Mouse (Mus musculus): ENCODE results near the gene Elane. TPM values are rescaled to one million over a fixed set of nuclear protein-coding genes. Genes with fewer than 3 reads are reported as not detected.
"Not testable (repeated sequence)": the region's sequence is repeated elsewhere in the genome, so short reads cannot be mapped to it uniquely, and the experiment has no call there.

Gene Elane
- polyA plus RNA-seq, 1 experiment from 2014 or later, result 0.18 TPM

- under 1% methylated on average over 48 of the region's 57 CpGs for WGBS
- H3K27ac ChIP-seq (ENCODE audit: low read depth, low read length), result peak within 1 kb of the TSS; percentile 87
- H3K9ac ChIP-seq (ENCODE audit: low read length), result peak within 1 kb of the TSS; percentile 96
- peak within 1 kb of the TSS; percentile 80 for H3K4me3 ChIP-seq (ENCODE audit: low read depth, low read length)
- peak within 1 kb of the TSS; percentile 80 for H3K4me2 ChIP-seq
- ATAC-seq (ENCODE audit: low FRiP score) (peak; percentile 92), DNase-seq (ENCODE audit: low spot score, missing footprints) (peak; percentile 98)
- no peaks in the 10 kb centered on the region for H3K9me3 ChIP-seq (ENCODE audit: control insufficient read depth, low read length)
- H3K4me1 ChIP-seq (ENCODE audit: control insufficient read depth, insufficient read depth, low read length), result peaks cover 13% of the 10 kb centered on the region
- H3K27me3 ChIP-seq (ENCODE audit: control insufficient read depth, insufficient read depth, low read length), result no peaks in the 10 kb centered on the region
- H3K36me3 ChIP-seq (ENCODE audit: control insufficient read depth, insufficient read depth, low read length), result peaks cover 12% of the 10 kb centered on the region
Observed at GRCm38 (mm10) chr10:79874290-79874862, 11.7 kb upstream of the Elane start, which contains the start of the genes Prtn3 and Plppr3. TSS of gene Prtn3 (plus strand) at chr10:79874476. TSS of gene Plppr3 (minus strand) at chr10:79874634.

- no peak for ATAC-seq (ENCODE audit: low FRiP score)
- Histone ChIP-seq H3K9ac (ENCODE audit: low read length) (no peak overlapping the region), H3K4me1 (ENCODE audit: control insufficient read depth, insufficient read depth, low read length) (peaks cover 17% of the 10 kb centered on the region), H3K9me3 (ENCODE audit: control insufficient read depth, low read length) (no peaks in the 10 kb centered on the region), H3K4me2 (no peak overlapping the region), H3K27me3 (ENCODE audit: control insufficient read depth, insufficient read depth, low read length) (peaks cover 8% of the 10 kb centered on the region), H3K36me3 (ENCODE audit: control insufficient read depth, insufficient read depth, low read length) (0 out of 2 replicates have a peak, but pooled peaks cover 2% of the 10 kb centered on the region), H3K4me3 (ENCODE audit: low read depth, low read length) (no peak overlapping the region), H3K27ac (ENCODE audit: low read depth, low read length) (no peak overlapping the region)
- 37% methylated on average over 1 of the region's 1 CpGs for whole genome bisulfite sequencing
- no peak for DNase-seq (ENCODE audit: low spot score, missing footprints)
Observed at GRCm38 (mm10) chr10:79877174-79877573, 8.9 kb upstream of the Elane start.

GRCm38 (mm10) chr10:79877757-79878156, 8.3 kb upstream of the Elane start:
- Histone ChIP-seq H3K36me3 (ENCODE audit: control insufficient read depth, insufficient read depth, low read length) (0 out of 2 replicates have a peak, but pooled peaks cover 2% of the 10 kb centered on the region), H3K4me2 (no peak overlapping the region), H3K9ac (ENCODE audit: low read length) (no peak overlapping the region), H3K9me3 (ENCODE audit: control insufficient read depth, low read length) (no peaks in the 10 kb centered on the region), H3K27me3 (ENCODE audit: control insufficient read depth, insufficient read depth, low read length) (peaks cover 13% of the 10 kb centered on the region), H3K4me3 (ENCODE audit: low read depth, low read length) (no peak overlapping the region), H3K4me1 (ENCODE audit: control insufficient read depth, insufficient read depth, low read length) (peaks cover 13% of the 10 kb centered on the region), H3K27ac (ENCODE audit: low read depth, low read length) (no peak overlapping the region)
- ATAC-seq (ENCODE audit: low FRiP score), result no peak
- WGBS, result 40% methylated on average over 12 of the region's 12 CpGs
- no peak for DNase-seq (ENCODE audit: low spot score, missing footprints)

- H3K4me3 ChIP-seq (ENCODE audit: low read depth, low read length), result no peak overlapping the region
- ATAC-seq (ENCODE audit: low FRiP score) (no peak), DNase-seq (ENCODE audit: low spot score, missing footprints) (no peak)
- H3K36me3 ChIP-seq (ENCODE audit: control insufficient read depth, insufficient read depth, low read length), result no peaks in the 10 kb centered on the region
- peaks cover 11% of the 10 kb centered on the region for H3K4me1 ChIP-seq (ENCODE audit: control insufficient read depth, insufficient read depth, low read length)
- 48% methylated on average over 3 of the region's 3 CpGs for WGBS
- H3K4me2 ChIP-seq, result no peak overlapping the region
- no peaks in the 10 kb centered on the region for H3K9me3 ChIP-seq (ENCODE audit: control insufficient read depth, low read length)
- no peak overlapping the region for H3K27ac ChIP-seq (ENCODE audit: low read depth, low read length)
- H3K9ac ChIP-seq (ENCODE audit: low read length), result no peak overlapping the region
- peaks cover 19% of the 10 kb centered on the region for H3K27me3 ChIP-seq (ENCODE audit: control insufficient read depth, insufficient read depth, low read length)
Observed at GRCm38 (mm10) chr10:79879527-79879926, 6.5 kb upstream of the Elane start.

GRCm38 (mm10) chr10:79880721-79881120, 5.3 kb upstream of the Elane start:
- Histone ChIP-seq H3K4me2 (no peak overlapping the region), H3K27me3 (ENCODE audit: control insufficient read depth, insufficient read depth, low read length) (peaks cover 19% of the 10 kb centered on the region), H3K36me3 (ENCODE audit: control insufficient read depth, insufficient read depth, low read length) (no peaks in the 10 kb centered on the region), H3K9ac (ENCODE audit: low read length) (no peak overlapping the region), H3K9me3 (ENCODE audit: control insufficient read depth, low read length) (no peaks in the 10 kb centered on the region), H3K4me3 (ENCODE audit: low read depth, low read length) (no peak overlapping the region), H3K27ac (ENCODE audit: low read depth, low read length) (no peak overlapping the region), H3K4me1 (ENCODE audit: control insufficient read depth, insufficient read depth, low read length) (peaks cover 4% of the 10 kb centered on the region; the same call in 1 of the 2 replicates)
- WGBS, result 20% methylated on average over 9 of the region's 9 CpGs
- ATAC-seq (ENCODE audit: low FRiP score), result no peak
- DNase-seq (ENCODE audit: low spot score, missing footprints), result no peak

- H3K4me2 ChIP-seq, result peak overlapping the region; percentile 15; the same call in 1 of the 2 replicates
- DNase-seq (ENCODE audit: low spot score, missing footprints) (no peak), ATAC-seq (ENCODE audit: low FRiP score) (peak; percentile 49; the same call in 1 of the 2 replicates)
- H3K36me3 ChIP-seq (ENCODE audit: control insufficient read depth, insufficient read depth, low read length), result no peaks in the 10 kb centered on the region
- no peak overlapping the region for H3K27ac ChIP-seq (ENCODE audit: low read depth, low read length)
- H3K9ac ChIP-seq (ENCODE audit: low read length), result 0 out of 2 replicates have a peak overlapping the region, but pooled peaks have one; percentile 34
- 0 out of 2 replicates have a peak overlapping the region, but pooled peaks have one; percentile 5 for H3K4me3 ChIP-seq (ENCODE audit: low read depth, low read length)
- no peaks in the 10 kb centered on the region for H3K9me3 ChIP-seq (ENCODE audit: control insufficient read depth, low read length)
- WGBS, result 6% methylated on average over 22 of the region's 22 CpGs
- peaks cover 19% of the 10 kb centered on the region for H3K27me3 ChIP-seq (ENCODE audit: control insufficient read depth, insufficient read depth, low read length)
- peaks cover 4% of the 10 kb centered on the region; the same call in 1 of the 2 replicates for H3K4me1 ChIP-seq (ENCODE audit: control insufficient read depth, insufficient read depth, low read length)
Observed at GRCm38 (mm10) chr10:79881981-79882380, 4.1 kb upstream of the Elane start.

- no peaks in the 10 kb centered on the region for H3K9me3 ChIP-seq (ENCODE audit: control insufficient read depth, low read length)
- no peak overlapping the region for H3K4me2 ChIP-seq
- H3K27me3 ChIP-seq (ENCODE audit: control insufficient read depth, insufficient read depth, low read length), result peaks cover 19% of the 10 kb centered on the region
- ATAC-seq (ENCODE audit: low FRiP score), result peak; percentile 47
- H3K36me3 ChIP-seq (ENCODE audit: control insufficient read depth, insufficient read depth, low read length), result no peaks in the 10 kb centered on the region
- WGBS, result 15% methylated on average over 22 of the region's 22 CpGs
- H3K4me1 ChIP-seq (ENCODE audit: control insufficient read depth, insufficient read depth, low read length), result peaks cover 4% of the 10 kb centered on the region; the same call in 1 of the 2 replicates
- no peak overlapping the region for H3K9ac ChIP-seq (ENCODE audit: low read length)
- H3K4me3 ChIP-seq (ENCODE audit: low read depth, low read length), result no peak overlapping the region
- DNase-seq (ENCODE audit: low spot score, missing footprints), result peak; percentile 98
- no peak overlapping the region for H3K27ac ChIP-seq (ENCODE audit: low read depth, low read length)
Observed at GRCm38 (mm10) chr10:79883297-79884084, 2.6 kb upstream of the Elane start.

- H3K36me3 ChIP-seq (ENCODE audit: control insufficient read depth, insufficient read depth, low read length), result no peaks in the 10 kb centered on the region
- DNase-seq (ENCODE audit: low spot score, missing footprints), result no peak
- H3K4me1 ChIP-seq (ENCODE audit: control insufficient read depth, insufficient read depth, low read length), result peaks cover 4% of the 10 kb centered on the region; the same call in 1 of the 2 replicates
- no peak overlapping the region for H3K9ac ChIP-seq (ENCODE audit: low read length)
- no peak overlapping the region for H3K27ac ChIP-seq (ENCODE audit: low read depth, low read length)
- 69% methylated on average over 4 of the region's 4 CpGs for WGBS
- H3K9me3 ChIP-seq (ENCODE audit: control insufficient read depth, low read length), result no peaks in the 10 kb centered on the region
- no peak overlapping the region for H3K4me3 ChIP-seq (ENCODE audit: low read depth, low read length)
- peaks cover 19% of the 10 kb centered on the region for H3K27me3 ChIP-seq (ENCODE audit: control insufficient read depth, insufficient read depth, low read length)
- no peak for ATAC-seq (ENCODE audit: low FRiP score)
- H3K4me2 ChIP-seq, result no peak overlapping the region
Observed at GRCm38 (mm10) chr10:79884446-79884845, 1.6 kb upstream of the Elane start.

- H3K4me3 ChIP-seq (ENCODE audit: low read depth, low read length); DNase-seq (ENCODE audit: low spot score, missing footprints); H3K36me3 ChIP-seq (ENCODE audit: control insufficient read depth, insufficient read depth, low read length); ATAC-seq (ENCODE audit: low FRiP score); H3K4me2 ChIP-seq; H3K9ac ChIP-seq (ENCODE audit: low read length); H3K4me1 ChIP-seq (ENCODE audit: control insufficient read depth, insufficient read depth, low read length); H3K27ac ChIP-seq (ENCODE audit: low read depth, low read length); H3K9me3 ChIP-seq (ENCODE audit: control insufficient read depth, low read length): not testable (repeated sequence)
- 84% methylated on average over 2 of the region's 3 CpGs for WGBS
- H3K27me3 ChIP-seq (ENCODE audit: control insufficient read depth, insufficient read depth, low read length), result peaks cover 19% of the 10 kb centered on the region
Observed at GRCm38 (mm10) chr10:79884938-79885337, 1.1 kb upstream of the Elane start.
